Mouse (Mus musculus): ENCODE measurements around the gene Rgs17.
"Not testable (repeated sequence)": the region's sequence is repeated elsewhere in the genome, so short reads cannot be mapped to it uniquely, and the experiment has no call there.

The Rgs17 gene

GRCm38 (mm10) chr10:5922294-5922828 lies at the start of gene Rgs17:
Gene Rgs17, minus strand, starts transcription at chr10:5922400.
- DNase-seq (ENCODE audit: low spot score), result no peak

GRCm38 (mm10) chr10:5967655-5968054 lies 45.5 kb upstream of the Rgs17 start:
- no peak for DNase-seq (ENCODE audit: low spot score)

- not testable (repeated sequence) for DNase-seq (ENCODE audit: low spot score)
Measured at GRCm38 (mm10) chr10:5953787-5954186, 31.6 kb upstream of the Rgs17 start.

- DNase-seq (ENCODE audit: low spot score), result no peak
Measured at GRCm38 (mm10) chr10:5924261-5924660, 2.1 kb upstream of the Rgs17 start.

- no peak for DNase-seq (ENCODE audit: low spot score)
Measured at GRCm38 (mm10) chr10:5923096-5923495, 896 bp upstream of the Rgs17 start.

GRCm38 (mm10) chr10:5921771-5922170 lies 429 bp downstream of the Rgs17 start:
- no peak for DNase-seq (ENCODE audit: low spot score)

GRCm38 (mm10) chr10:5921031-5921551 lies 1.1 kb downstream of the Rgs17 start:
- no peak for DNase-seq (ENCODE audit: low spot score)

- DNase-seq (ENCODE audit: low spot score), result no peak
Measured at GRCm38 (mm10) chr10:5904399-5904798, 17.8 kb downstream of the Rgs17 start.

- no peak for DNase-seq (ENCODE audit: low spot score)
Measured at GRCm38 (mm10) chr10:5901777-5902176, 20.4 kb downstream of the Rgs17 start.

- no peak for DNase-seq (ENCODE audit: low spot score)
Measured at GRCm38 (mm10) chr10:5900731-5901130, 21.5 kb downstream of the Rgs17 start.

- DNase-seq (ENCODE audit: low spot score), result no peak
Measured at GRCm38 (mm10) chr10:5877106-5877505, 45.1 kb downstream of the Rgs17 start.

GRCm38 (mm10) chr10:5871081-5871480 lies 51.1 kb downstream of the Rgs17 start:
- no peak for DNase-seq (ENCODE audit: low spot score)

GRCm38 (mm10) chr10:5867981-5868552 lies 54.1 kb downstream of the Rgs17 start:
- no peak for DNase-seq (ENCODE audit: low spot score)

GRCm38 (mm10) chr10:5865996-5866395 lies 56.2 kb downstream of the Rgs17 start:
- no peak for DNase-seq (ENCODE audit: low spot score)

GRCm38 (mm10) chr10:5862669-5863068 lies 59.5 kb downstream of the Rgs17 start:
- no peak for DNase-seq (ENCODE audit: low spot score)

GRCm38 (mm10) chr10:5860849-5861248 lies 61.4 kb downstream of the Rgs17 start:
- no peak for DNase-seq (ENCODE audit: low spot score)

GRCm38 (mm10) chr10:5859729-5860128 lies 62.5 kb downstream of the Rgs17 start:
- DNase-seq (ENCODE audit: low spot score), result no peak

GRCm38 (mm10) chr10:5857996-5858549 lies 64.1 kb downstream of the Rgs17 start:
- DNase-seq (ENCODE audit: low spot score), result no peak

GRCm38 (mm10) chr10:5853290-5853868 lies 68.8 kb downstream of the Rgs17 start:
- no peak for DNase-seq (ENCODE audit: low spot score)

- peak; percentile 14 for DNase-seq (ENCODE audit: low spot score)
Measured at GRCm38 (mm10) chr10:5846939-5847338, 75.3 kb downstream of the Rgs17 start.

- peak; percentile 36 for DNase-seq (ENCODE audit: low spot score)
Measured at GRCm38 (mm10) chr10:5841369-5841768, 80.8 kb downstream of the Rgs17 start.

- DNase-seq (ENCODE audit: low spot score), result no peak
Measured at GRCm38 (mm10) chr10:5826336-5827025, 95.7 kb downstream of the Rgs17 start.

GRCm38 (mm10) chr10:5824779-5825178 lies 97.4 kb downstream of the Rgs17 start:
- DNase-seq (ENCODE audit: low spot score), result peak; percentile 78

Data from lung, postnatal 25 days (tissue).